Mouse (Mus musculus) 416B (cell line): ENCODE measurements around the gene Zfpm1.

Source experiments
- DNase-seq: peaks from one replicate; pipeline ENCODE4 v3.0.0; 2011; ENCODE audit warnings: low read depth

Gene Zfpm1

GRCm38 (mm10) chr8:122276308-122276707, 5.6 kb upstream of the Zfpm1 start:
- DNase-seq: no peak

DNA sequence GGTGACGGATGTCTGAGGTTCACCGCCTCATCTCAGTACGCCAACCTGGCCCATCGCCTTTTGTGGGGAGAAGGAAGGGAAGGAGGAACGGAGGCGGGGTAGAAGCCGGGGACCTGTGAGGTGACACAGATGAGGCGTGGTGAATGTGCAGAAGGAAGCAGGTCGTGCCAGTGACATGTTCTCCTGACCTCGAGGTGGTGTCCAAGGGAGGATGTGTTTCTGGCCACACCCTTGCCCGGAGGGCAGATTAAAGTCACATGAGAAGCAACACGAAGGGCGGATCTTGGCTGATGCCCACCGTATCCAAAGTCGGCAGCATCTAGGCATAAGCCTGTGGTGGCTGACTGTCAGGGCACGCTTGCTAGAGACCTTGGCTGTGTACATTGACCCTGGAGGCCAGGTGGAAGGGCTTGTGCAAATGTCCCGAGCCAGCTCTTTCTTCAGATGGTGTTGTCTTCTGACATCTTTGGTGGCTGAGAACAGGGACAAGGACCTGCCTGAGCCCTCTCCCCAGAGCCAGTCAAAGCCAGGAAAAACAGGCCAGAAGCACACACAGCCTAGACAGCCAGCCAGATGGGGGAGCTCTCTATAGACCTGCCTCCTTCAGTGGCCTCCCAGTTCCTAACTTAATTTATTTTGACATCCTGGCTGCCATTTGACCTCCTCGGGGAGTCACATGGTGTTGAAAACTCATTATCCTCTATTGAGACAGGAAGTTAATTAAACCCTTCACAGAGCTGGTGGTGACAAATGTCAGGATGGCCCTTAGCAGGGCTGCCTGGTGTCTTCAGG, 4.5 kb upstream of the Zfpm1 start:
- DNase-seq: peak; percentile 36

GRCm38 (mm10) chr8:122280156-122280555, 1.8 kb upstream of the Zfpm1 start:
- peak; percentile 36 for DNase-seq

- peak; percentile 91 for DNase-seq
These were observed 1.2 kb upstream of the Zfpm1 start for GRCm38 (mm10) chr8:122280588-122281316.

- DNase-seq: peak; percentile 99
These were observed 465 bp upstream of the Zfpm1 start for GRCm38 (mm10) chr8:122281317-122282034.

- peak; percentile 43 for DNase-seq
These were observed 787 bp downstream of the Zfpm1 start for GRCm38 (mm10) chr8:122282501-122283355.

- peak; percentile 89 for DNase-seq
These were observed 1.6 kb downstream of the Zfpm1 start for GRCm38 (mm10) chr8:122283356-122284202.

DNA sequence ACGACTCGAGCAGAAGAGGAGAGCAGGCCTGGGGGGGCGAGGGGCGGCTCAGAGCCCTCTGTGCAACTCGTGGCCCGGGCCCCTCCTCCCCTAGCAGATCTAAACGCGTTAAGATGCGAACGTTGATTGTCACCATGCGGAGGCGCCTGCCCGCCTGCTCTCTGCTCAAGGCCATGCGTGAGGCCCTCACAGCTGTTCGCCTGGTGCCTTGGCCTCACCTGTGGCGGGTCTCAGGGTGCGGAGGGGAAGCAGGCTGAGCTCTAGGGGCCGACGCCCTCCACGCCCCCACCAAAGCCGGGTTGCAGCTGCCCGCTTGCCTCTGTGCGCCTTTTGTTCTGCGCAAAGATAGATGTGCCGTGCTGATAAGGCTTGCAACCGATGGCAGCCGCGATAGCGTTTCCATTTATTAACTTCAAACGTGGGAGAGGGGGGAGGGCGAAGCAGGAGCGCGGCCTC, 2.3 kb downstream of the Zfpm1 start:
- no peak for DNase-seq

GRCm38 (mm10) chr8:122284659-122285261, 2.8 kb downstream of the Zfpm1 start:
- DNase-seq: peak; percentile 100

DNA sequence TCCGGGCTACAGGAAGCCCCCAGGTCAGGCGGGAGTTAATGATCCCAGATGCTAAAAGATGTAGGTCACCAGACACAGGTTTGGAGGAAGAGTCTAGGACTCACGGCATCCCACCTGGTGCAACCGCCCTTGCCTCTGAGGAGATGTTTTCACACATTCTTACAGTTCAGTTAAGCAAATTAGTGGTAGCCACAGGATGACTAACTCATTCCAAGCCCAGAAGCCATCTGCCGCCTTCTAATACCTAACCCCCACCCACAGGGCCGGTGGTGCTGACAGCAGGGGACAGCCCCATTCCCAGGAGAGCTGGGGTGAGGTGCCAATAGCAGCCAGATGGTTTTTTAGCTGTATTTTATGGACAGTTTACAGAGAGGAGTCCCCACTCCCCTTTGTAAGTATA, 3.8 kb downstream of the Zfpm1 start:
- peak; percentile 83 for DNase-seq

DNA sequence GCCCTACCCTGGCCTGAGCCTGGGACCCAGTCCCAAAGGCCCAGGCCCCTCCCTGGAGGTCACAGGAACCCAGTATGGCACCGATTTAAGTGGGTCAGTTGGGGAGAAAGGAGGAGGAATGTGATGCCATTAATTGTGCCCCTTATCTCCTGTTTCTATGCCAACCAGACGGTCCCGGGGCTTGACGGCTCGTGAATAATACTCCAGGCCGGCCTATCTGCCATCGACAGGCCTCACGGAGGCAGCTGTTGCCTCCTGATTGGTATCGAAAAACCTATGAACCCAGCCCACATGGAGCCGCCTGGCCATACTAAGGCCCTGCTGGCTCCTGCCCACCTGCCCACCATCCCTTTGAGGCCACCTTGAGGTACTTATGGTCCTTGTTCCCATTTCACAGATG, 5.0 kb downstream of the Zfpm1 start:
- no peak for DNase-seq

DNA sequence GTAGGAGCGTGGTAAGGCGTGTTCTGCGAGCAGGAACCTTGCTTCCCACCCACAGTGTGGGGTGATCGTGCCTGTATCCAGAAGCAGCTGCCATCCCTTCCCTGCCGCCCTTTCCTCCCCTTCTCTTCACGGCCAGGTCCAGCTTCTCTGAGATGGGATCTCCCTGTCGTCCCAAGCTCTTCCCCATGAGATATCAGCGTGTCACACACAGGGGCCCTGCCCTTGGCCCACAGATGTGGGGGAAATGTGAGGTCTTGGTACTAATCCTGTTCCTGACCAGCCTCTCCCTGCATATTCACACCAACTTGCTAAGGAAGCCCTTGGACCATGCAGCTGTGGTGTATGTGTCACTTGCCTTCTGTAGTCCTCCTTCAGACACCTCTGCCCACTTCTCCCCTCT, 5.8 kb downstream of the Zfpm1 start:
- no peak for DNase-seq

- no peak for DNase-seq
These were observed 6.4 kb downstream of the Zfpm1 start for GRCm38 (mm10) chr8:122288344-122288743.

DNA sequence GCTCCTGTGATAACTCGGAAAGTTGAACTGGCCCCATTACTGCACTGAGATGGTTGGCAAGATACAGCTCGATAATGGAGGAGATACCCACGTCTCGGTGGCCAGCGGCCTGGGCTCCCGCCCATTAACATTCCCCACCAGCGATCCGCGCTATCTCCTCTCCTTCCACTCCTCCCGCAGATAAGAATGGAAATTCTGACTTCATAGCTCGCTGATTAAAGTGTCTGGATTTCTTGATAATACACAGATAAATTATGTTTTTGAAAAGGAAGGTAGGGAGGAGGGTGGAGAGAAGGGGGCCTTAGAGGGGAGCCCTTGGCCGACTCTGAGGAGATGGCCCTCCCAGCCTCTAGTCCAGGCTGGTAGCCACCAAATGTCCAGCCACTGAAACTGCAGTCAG, 9.1 kb downstream of the Zfpm1 start:
- no peak for DNase-seq

DNA sequence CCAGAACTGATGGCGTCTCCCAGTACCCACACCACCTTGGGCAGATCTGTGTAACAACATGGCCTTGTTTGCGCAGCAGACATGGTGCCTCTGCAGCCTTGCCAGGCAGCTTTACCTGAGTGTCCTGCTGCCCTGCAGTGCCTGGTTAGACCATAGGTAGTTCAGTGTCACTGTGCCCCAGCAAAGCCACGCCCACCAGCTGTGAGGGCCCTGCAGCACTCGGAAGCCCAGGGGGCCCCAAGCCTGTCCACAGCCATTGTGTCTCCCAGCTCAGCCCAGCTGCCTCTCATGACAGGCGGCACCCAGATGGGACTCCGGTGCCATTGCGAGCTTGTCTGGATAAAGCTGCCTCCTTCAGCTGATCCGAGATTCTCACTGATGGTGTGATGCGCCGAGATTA, 9.6 kb downstream of the Zfpm1 start:
- DNase-seq: no peak

DNA sequence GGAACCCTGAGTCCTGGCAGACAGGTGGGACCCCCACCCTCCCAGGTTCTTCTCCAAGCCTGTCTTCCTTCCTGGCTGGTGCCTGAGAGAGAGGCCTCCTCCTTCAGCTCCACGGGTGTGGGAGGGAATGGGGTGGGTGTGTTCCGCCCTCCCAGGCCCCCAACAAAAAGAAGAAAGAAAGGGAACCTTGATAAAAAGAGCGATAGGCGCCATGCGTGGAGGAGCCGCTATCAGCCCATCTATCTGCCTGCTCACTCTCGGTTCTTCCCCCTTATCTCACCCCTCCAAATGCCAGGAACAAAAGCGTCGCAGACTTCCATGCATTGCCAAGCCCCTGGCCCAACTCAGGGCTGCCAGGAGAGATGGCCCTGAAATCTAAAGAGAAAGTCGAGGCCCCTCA, 11.5 kb downstream of the Zfpm1 start:
- no peak for DNase-seq

DNA sequence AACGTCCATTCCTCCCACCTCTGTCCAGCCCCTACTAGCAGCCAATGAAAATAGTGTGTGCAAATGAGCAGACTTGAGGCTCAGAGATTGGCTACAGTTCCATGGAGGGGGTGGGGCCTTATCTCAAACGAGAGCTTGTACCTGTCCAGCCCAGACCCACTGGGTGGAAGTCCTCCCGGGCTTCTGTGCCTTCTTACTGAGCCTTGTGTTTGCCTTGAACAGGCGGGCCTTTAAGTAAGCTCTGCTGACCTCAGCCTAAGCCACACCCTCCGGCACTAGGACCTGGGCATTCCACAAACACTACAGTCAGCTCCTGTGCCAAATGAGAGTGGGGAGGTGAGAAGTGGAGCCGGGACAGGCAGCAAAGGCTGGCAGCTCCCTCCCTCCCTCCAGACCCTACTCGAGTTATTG, 12.3 kb downstream of the Zfpm1 start:
- DNase-seq: peak; percentile 84

DNA sequence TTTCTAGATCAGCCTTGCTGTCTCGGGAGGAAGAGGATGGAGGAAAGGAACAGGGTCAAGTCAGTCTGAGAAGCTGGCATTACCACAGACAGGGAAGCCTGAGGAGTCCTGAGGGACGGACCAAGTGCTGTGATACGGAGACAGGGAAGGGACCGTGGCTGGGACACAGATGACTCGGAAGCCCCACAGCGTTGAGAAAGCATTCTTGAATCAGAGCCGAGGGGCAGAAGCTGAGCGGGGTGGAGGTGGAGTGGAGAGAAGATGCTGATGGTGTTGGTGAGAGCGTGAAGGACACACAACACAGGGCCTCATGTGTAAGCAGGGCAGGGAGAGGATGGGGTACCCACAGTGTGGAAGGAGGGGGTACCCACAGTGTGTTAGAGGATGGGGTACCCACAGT, 13.4 kb downstream of the Zfpm1 start:
- DNase-seq: no peak

DNA sequence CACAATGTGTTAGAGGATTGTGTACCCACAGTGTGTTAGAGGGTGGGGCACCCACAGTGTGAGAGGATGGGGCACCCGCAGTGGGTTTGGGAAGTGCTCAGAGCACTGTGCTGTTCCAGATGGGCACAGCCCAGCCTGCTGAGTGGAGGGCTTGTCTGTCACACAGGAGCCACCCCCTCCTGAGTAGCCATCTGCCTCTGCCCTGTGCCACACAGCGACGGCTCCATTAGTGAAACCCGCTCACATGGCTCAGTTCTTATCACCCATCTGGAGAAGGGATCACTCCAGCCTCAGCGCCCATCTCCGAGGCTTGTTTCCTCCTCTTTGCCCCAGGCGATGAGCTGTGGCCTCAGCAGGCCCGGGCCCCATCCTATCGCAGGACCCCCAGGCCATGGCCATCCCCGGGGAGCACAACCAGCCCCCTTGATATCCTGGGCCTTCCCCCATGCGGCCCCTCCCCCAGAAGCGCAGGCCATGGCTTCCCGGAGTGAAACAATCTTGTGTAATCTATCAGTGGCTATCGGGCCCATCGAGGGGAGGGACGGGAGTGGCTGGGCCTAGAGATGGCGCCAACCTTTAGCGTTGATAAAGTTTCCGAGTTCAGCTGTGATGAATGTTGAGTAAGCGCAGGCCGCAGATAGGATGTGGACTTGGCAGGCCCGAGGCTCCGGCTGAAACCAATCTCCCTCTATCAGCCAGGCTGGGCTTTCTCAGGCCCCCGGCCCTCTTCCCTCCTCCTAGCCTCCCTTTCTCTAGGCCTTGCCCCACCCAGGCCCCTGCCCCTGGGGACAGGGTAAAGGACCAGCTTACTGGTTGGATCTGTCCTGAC, 14.4 kb downstream of the Zfpm1 start:
- DNase-seq: peak; percentile 72
